Mouse (Mus musculus) thymus, adult 2 months (tissue): ENCODE results near the gene 2610301B20Rik. TPM values are rescaled to one million over a fixed set of nuclear protein-coding genes. Genes with fewer than 3 reads are reported as not detected.
A peak's percentile ranks its signal among the peaks of the same experiment; 100 is the strongest.

ENCODE experiments used
- DNase-seq: peaks from one replicate; pipeline ENCODE4 v3.0.0; 2021
- H3K27ac ChIP-seq: fragments of 200-500 bp; 2 replicates; pipeline ENCODE4 v1.5.1; 2012; ENCODE audit warnings: low read length, control low read depth; ENCODE audit not compliant: control insufficient read depth, insufficient read depth
- H3K27me3 ChIP-seq: fragments of 200-500 bp; 2 replicates; pipeline ENCODE4 v1.6.1; 2012; ENCODE audit warnings: mild to moderate bottlenecking, low read length, moderate library complexity, mixed read lengths; ENCODE audit not compliant: control insufficient read depth, insufficient read depth
- H3K36me3 ChIP-seq: fragments of 200-500 bp; 2 replicates; pipeline ENCODE4 v1.6.1; 2012; ENCODE audit warnings: mild to moderate bottlenecking, low read length, moderate library complexity; ENCODE audit not compliant: control insufficient read depth, insufficient read depth
- H3K4me1 ChIP-seq: fragments of 200-500 bp; replicated peaks from 2 replicates; pipeline ENCODE4 v1.6.1; 2012; ENCODE audit warnings: low read length; ENCODE audit not compliant: control insufficient read depth, insufficient read depth
- H3K4me3 ChIP-seq: fragments of 200-500 bp; 2 replicates; pipeline ENCODE4 v1.5.1; 2012; ENCODE audit warnings: mild to moderate bottlenecking, low read length, control low read depth, moderate library complexity; ENCODE audit not compliant: control insufficient read depth, insufficient read depth
- CTCF ChIP-seq: fragments of 200-500 bp; IDR thresholded peaks from 2 replicates; pipeline ENCODE4 v1.5.1; 2012; ENCODE audit warnings: mild to moderate bottlenecking, control low read depth, low read length, moderate library complexity, borderline replicate concordance; ENCODE audit not compliant: control insufficient read depth, poor library complexity, insufficient read depth; ENCODE audit errors: extremely low read depth
- POLR2A ChIP-seq: fragments of 200-500 bp; IDR thresholded peaks from 2 replicates; pipeline ENCODE4 v1.6.1; 2012; ENCODE audit warnings: mild to moderate bottlenecking, low read length, control low read depth, moderate library complexity; ENCODE audit not compliant: control insufficient read depth, poor library complexity, insufficient read depth; ENCODE audit errors: extremely low read depth
- WGBS: fragments of 180-500 bp; shearing (Covaris S2); methylation state at CpG from one replicate; pipeline ENCODE4 v1.1.7; 2018; 5-methylcytosine and 5-hydroxymethylcytosine counted together
- polyA plus RNA-seq: library from polyadenylated mRNA; depleted of rRNA; stranded (reverse); fragments of >200 nt; gene quantifications from 2 replicates; pipeline ENCODE4 v1.2.3, GENCODE M21; 2012

The 2610301B20Rik gene
- polyA plus RNA-seq, 1 experiment = 5.9 TPM

DNA sequence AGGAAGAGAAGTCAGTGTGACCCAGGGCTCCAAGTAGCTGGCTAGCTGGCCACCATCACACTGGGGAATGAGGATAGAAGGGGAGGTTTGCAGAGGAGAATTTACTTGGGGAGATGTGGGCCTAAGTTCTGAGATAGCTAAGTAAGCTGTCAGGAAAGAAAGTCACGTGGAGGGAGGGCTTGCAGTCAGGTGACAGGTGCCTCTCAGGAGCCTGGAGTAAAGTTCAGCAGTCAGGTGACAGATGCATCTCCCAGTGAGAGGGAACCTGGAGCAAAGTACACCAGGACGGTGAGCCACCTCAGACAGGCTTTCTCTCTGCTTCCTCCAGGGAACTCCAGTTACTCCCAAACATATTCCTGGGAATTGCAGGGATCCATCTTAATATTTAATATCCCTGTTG, 49.8 kb downstream of the 2610301B20Rik start:
- Histone ChIP-seq H3K27me3 (no peaks in the 10 kb centered on the region), H3K27ac (no peak overlapping the region), H3K4me3 (no peak overlapping the region), H3K36me3 (no peaks in the 10 kb centered on the region), H3K4me1 (peaks cover 17% of the 10 kb centered on the region)
- DNase-seq = no peak
- TF ChIP-seq CTCF = no peak
- no peak for TF ChIP-seq POLR2A
- 81% methylated on average over 2 of the region's 2 CpGs for WGBS

DNA sequence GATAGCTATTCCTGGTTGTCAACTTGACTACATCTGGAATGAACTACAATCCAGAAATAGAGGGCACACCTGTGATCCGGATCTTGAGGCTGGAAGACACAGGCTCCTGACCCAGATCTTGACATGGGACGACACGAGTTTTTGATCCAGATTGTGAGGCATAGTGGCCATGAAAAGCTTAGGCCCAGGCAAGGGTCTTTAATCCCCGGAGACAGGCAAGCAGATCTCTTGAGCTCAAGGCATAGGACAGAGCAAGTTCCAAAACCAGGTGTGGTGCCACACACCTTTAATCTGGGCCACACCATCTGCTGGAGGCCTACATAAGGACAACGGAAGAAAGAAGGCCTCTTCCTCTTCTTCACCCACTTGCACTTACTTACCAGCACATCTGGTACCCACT, 50.2 kb downstream of the 2610301B20Rik start:
- no peak overlapping the region for H3K27ac ChIP-seq

DNA sequence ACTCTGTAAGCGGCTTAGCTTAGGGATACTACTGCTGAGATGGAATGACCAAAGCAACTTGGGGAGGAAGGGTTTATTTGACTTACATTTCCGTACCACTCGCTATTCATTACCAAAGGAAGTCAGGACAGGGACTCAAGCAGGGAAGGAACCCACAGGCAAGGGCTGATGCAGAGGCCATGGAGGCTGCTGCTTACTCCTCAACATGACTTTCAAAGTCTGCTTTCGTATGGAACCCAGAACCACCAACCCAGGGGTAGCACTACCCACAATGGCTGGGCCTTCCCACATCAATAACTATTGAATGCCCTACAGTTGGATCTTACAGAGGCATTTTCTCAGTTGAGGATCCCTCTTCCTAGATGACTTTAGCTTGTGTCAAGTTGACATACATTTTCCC, 52.1 kb downstream of the 2610301B20Rik start:
- Histone ChIP-seq H3K4me3 (no peak overlapping the region), H3K27me3 (no peaks in the 10 kb centered on the region), H3K36me3 (no peaks in the 10 kb centered on the region), H3K4me1 (peaks cover 23% of the 10 kb centered on the region), H3K27ac (no peak overlapping the region)
- no peak for TF ChIP-seq CTCF
- no peak for TF ChIP-seq POLR2A
- WGBS = 83% methylated on average over 4 of the region's 4 CpGs
- no peak for DNase-seq

More for the DNA sequence above, 50.2 kb downstream of the 2610301B20Rik start:
- 93% methylated on average over 5 of the region's 5 CpGs for WGBS
- Histone ChIP-seq H3K36me3 (no peaks in the 10 kb centered on the region), H3K4me1 (peaks cover 13% of the 10 kb centered on the region), H3K4me3 (no peak overlapping the region), H3K27me3 (no peaks in the 10 kb centered on the region)
- DNase-seq = no peak
- TF ChIP-seq CTCF = no peak
- TF ChIP-seq POLR2A = no peak

DNA sequence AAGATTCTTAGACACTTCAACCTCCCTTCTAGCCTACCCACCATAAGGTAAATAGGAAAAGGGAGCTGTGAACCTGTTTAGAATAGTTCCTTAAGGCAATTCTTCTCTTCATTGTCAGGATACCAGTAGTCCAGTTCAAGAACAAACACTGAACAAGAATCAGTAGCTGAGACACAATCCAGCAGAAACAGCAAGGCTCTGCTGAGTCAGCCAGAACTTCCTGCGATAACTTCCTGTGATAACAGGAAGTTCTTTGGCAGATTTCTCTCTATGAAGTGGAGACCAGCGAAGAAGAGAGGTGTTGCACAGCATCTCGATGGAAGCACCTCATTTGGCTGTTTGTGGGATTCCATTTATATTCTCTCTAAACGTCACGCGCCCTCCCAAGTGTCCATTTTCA, 53.9 kb downstream of the 2610301B20Rik start:
- Histone ChIP-seq H3K36me3 (no peaks in the 10 kb centered on the region), H3K27me3 (no peaks in the 10 kb centered on the region), H3K4me1 (peaks cover 36% of the 10 kb centered on the region), H3K4me3 (no peak overlapping the region), H3K27ac (no peak overlapping the region)
- 76% methylated on average over 6 of the region's 6 CpGs for WGBS
- no peak for DNase-seq
- TF ChIP-seq CTCF (no peak), POLR2A (no peak)

DNA sequence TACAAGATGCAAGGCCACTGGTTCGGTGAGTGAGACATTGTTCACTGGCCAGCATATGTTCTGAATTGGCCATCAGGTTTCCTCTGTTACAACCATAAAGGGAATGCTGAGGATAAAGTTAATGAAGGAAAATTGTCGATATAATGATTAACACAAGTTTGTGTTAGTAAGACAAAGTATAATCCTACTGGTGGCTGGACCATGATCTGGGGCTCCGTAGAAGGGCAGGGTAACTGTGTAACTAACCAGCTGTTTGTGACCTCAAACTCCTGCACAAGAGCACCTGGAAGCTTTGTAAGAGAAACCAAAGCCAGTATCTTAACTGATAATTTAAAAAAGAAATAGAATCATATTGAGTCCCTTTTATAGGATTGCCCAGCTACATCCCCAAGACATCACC, 55.4 kb downstream of the 2610301B20Rik start:
- Histone ChIP-seq H3K4me1 (peaks cover 27% of the 10 kb centered on the region), H3K4me3 (no peak overlapping the region), H3K27ac (no peak overlapping the region), H3K36me3 (no peaks in the 10 kb centered on the region), H3K27me3 (no peaks in the 10 kb centered on the region)
- WGBS = 68% methylated on average over 3 of the region's 3 CpGs
- DNase-seq = no peak
- no peak for TF ChIP-seq CTCF
- TF ChIP-seq POLR2A = no peak

DNA sequence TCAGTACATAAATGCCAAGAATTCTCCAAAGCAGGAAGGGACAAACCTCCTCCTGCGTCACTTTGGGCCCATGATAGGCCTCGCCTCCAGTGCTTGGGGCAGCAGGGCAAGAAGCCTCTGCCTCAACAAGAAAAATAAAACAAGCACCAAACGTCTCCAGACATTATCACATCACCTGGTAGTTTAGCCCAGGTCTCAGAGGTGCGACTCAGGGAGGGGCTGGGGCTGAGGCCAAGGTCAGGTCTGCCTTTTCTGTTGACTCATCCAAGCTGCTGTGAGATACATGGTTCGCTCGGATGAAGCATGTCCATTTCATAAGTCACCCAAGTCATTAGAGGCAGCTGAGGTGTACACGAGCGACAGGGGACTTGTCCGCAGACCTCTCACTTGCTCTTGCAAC, 56.7 kb downstream of the 2610301B20Rik start:
- no peak overlapping the region for H3K4me3 ChIP-seq
- DNase-seq = no peak
- no peaks in the 10 kb centered on the region for H3K36me3 ChIP-seq
- WGBS = 97% methylated on average over 9 of the region's 9 CpGs
- H3K4me1 ChIP-seq = peaks cover 27% of the 10 kb centered on the region
- H3K27me3 ChIP-seq = no peaks in the 10 kb centered on the region
- TF ChIP-seq POLR2A (no peak), CTCF (no peak)
- no peak overlapping the region for H3K27ac ChIP-seq

DNA sequence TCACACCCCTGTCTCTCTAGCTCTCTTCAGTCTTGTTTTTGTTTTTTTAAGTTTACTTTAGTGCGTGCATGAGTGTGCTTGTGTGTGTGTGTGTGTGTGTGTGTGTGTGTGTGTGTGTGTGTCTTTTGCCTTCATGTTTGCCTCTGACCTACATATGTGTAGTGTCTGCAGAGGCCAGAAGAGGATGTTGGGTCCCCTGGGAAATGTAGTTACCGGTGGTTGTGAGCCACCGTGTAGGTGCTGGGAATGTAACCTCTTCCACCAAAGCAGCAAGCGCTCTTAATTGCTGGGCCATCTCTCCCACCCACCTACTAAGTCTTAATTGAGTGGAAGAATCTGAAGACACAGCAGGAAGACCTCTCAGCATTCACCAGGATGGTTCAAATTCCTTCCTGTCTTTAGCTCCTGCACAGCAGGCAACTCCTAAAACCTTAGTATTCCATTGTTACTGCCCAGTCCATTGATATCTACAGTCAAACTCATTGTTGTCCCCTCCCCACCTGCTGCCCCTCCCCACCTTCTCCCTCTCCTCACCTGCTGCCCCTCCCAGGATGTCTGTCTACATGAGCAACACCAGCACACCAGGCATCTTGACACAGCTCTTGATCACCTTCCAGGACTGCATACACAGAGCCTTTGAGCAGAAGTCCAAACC, 57.9 kb downstream of the 2610301B20Rik start:
- peak overlapping the region; percentile 23; the same call in 1 of the 2 replicates for H3K27ac ChIP-seq
- TF ChIP-seq CTCF (no peak), POLR2A (no peak)
- peaks cover 27% of the 10 kb centered on the region for H3K4me1 ChIP-seq
- H3K27me3 ChIP-seq = no peaks in the 10 kb centered on the region
- H3K4me3 ChIP-seq = no peak overlapping the region
- WGBS = 64% methylated on average over 4 of the region's 4 CpGs
- no peaks in the 10 kb centered on the region for H3K36me3 ChIP-seq
- DNase-seq = no peak
